Mouse (Mus musculus) E14TG2a.4 (cell line): ENCODE measurements around the gene Kdm1a.

Source experiments
- H3K27me3 ChIP-seq: 2 replicates; pipeline ENCODE4 v1.6.1; 2014; ENCODE audit warnings: low read length, control low read depth; ENCODE audit not compliant: insufficient read depth
- H3K36me3 ChIP-seq: 2 replicates; pipeline ENCODE4 v1.6.1; 2014; ENCODE audit warnings: low read length, control low read depth; ENCODE audit not compliant: insufficient read depth
- H3K4me1 ChIP-seq: replicated peaks from 2 replicates; pipeline ENCODE4 v1.6.1; 2014; ENCODE audit warnings: low read depth, low read length, control low read depth
- H3K4me3 ChIP-seq: replicated peaks from 2 replicates; pipeline ENCODE4 v1.5.1; 2014; ENCODE audit warnings: mild to moderate bottlenecking, low read length
- H3K9me3 ChIP-seq: 2 replicates; pipeline ENCODE4 v1.6.1; 2014; ENCODE audit warnings: low read length, control low read depth
- CTCF ChIP-seq: conservative IDR thresholded peaks from 2 replicates; pipeline ENCODE4 v1.5.1; 2014; ENCODE audit warnings: low read length
- NANOG ChIP-seq: IDR thresholded peaks from 2 replicates; pipeline ENCODE4 v1.6.1; 2014; ENCODE audit warnings: borderline replicate concordance, low read length, mixed read lengths
- POU5F1 ChIP-seq: IDR thresholded peaks from 2 replicates; pipeline ENCODE4 v1.6.1; 2014; ENCODE audit warnings: low read length, borderline replicate concordance

Gene Kdm1a

DNA sequence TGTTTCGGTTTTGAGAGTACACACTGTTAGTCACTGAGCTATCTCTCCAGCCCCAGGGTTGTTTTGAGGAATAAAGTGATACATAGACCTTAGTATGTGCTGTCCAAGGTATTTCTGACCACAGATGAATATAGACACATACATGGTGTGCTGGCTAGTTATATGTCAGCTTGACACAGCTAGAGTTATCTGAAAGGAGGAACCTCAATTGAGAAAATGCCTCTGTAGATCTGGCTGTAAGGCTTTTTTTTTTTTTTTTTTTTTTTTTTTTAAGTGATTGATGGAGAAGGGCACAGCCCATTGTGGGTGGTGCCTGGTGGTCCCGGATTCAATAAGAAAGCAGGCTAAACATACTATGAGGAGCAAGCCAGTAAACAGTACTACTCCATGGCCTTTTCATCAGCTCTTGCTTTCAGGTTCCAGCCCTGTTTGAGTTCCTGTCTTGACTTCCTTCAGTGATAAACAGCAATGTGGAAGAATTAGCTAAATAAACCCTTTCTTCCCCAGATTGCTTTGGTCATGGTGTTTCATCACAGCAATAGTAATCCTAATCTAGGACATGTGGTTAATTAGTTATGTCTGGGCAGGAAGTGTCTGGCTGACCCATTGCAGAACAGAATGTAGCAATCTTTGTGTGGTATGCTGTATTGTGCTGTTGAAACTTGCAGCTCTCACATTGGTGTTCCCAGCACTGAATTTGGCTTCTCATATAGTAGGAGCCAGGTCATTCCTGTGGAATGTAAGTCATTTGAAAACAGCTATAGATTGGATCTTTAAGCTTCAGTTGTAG, 96.9 kb downstream of the Kdm1a start:
- Histone ChIP-seq H3K36me3 (no peaks in the 10 kb centered on the region), H3K4me3 (no peak overlapping the region), H3K4me1 (peaks cover 6% of the 10 kb centered on the region; the same call in 1 of the 2 replicates), H3K27me3 (no peaks in the 10 kb centered on the region), H3K9me3 (no peaks in the 10 kb centered on the region)
- TF ChIP-seq NANOG: no peak
- TF ChIP-seq POU5F1: no peak
- no peak for TF ChIP-seq CTCF
